Mouse (Mus musculus): ENCODE measurements around the gene Rita1. TPM values are rescaled to one million over a fixed set of nuclear protein-coding genes. Genes with fewer than 3 reads are reported as not detected.

The Rita1 gene
- 19.9 and 25.1 TPM in 2 replicates for polyA plus RNA-seq (2015; fragmentation: Nextera tagmentation; extraction: Ambion mirVana)

GRCm38 (mm10) chr5:120612442-120612821 is at the start of gene Rita1, which contains the start of gene Ddx54:
Rita1 (minus strand) TSS chr5:120612589.
Ddx54 (plus strand) TSS chr5:120612739.
- ATAC-seq (ENCODE audit: low read depth) = peak; percentile 86
- Histone ChIP-seq H3K4me1 (replicated peaks) (peaks cover 36% of the 10 kb centered on the region), H3K27me3 (no peaks in the 10 kb centered on the region), H3K4me3 (peak within 1 kb of the TSS; percentile 52), H3K4me2 (peak within 1 kb of the TSS; percentile 96), H3K9ac (peak within 1 kb of the TSS; percentile 77), H3K36me3 (peaks cover 28% of the 10 kb centered on the region), H3K27ac (replicated peaks) (peak within 1 kb of the TSS; percentile 91), H3K9me3 (no peaks in the 10 kb centered on the region)
- WGBS = under 1% methylated on average over 22 of the region's 22 CpGs

GRCm38 (mm10) chr5:120660816-120661215 is 48.4 kb upstream of the Rita1 start:
- H3K4me2 ChIP-seq = no peak overlapping the region
- H3K27ac ChIP-seq (replicated peaks) = no peak overlapping the region
- 0 out of 2 replicates have a peak, but pooled peaks cover 3% of the 10 kb centered on the region for H3K4me1 ChIP-seq (replicated peaks)
- H3K4me3 ChIP-seq = no peak overlapping the region
- no peaks in the 10 kb centered on the region for H3K9me3 ChIP-seq
- ATAC-seq (ENCODE audit: low read depth) = 0 out of 2 replicates have a peak, but pooled peaks have one; percentile 29
- 29% methylated on average over 5 of the region's 5 CpGs for WGBS
- H3K36me3 ChIP-seq = no peaks in the 10 kb centered on the region
- peaks cover 12% of the 10 kb centered on the region for H3K27me3 ChIP-seq
- no peak overlapping the region for H3K9ac ChIP-seq

- peaks cover 25% of the 10 kb centered on the region for H3K27me3 ChIP-seq
- H3K27ac ChIP-seq (replicated peaks) = no peak overlapping the region
- no peak overlapping the region for H3K4me2 ChIP-seq
- no peak overlapping the region for H3K9ac ChIP-seq
- H3K4me1 ChIP-seq (replicated peaks) = 0 out of 2 replicates have a peak, but pooled peaks cover 3% of the 10 kb centered on the region
- no peak overlapping the region for H3K4me3 ChIP-seq
- H3K36me3 ChIP-seq = no peaks in the 10 kb centered on the region
- no peaks in the 10 kb centered on the region for H3K9me3 ChIP-seq
- WGBS = 86% methylated on average over 12 of the region's 12 CpGs
- ATAC-seq (ENCODE audit: low read depth) = no peak
These were observed 43.9 kb upstream of the Rita1 start for GRCm38 (mm10) chr5:120656281-120656751.

- WGBS = 78% methylated on average over 2 of the region's 2 CpGs
- no peaks in the 10 kb centered on the region for H3K36me3 ChIP-seq
These were observed 41.5 kb upstream of the Rita1 start for GRCm38 (mm10) chr5:120653873-120654272.

GRCm38 (mm10) chr5:120652915-120653701 is 40.7 kb upstream of the Rita1 start:
- Histone ChIP-seq H3K4me1 (replicated peaks) (peaks cover 11% of the 10 kb centered on the region), H3K4me3 (no peak overlapping the region), H3K27me3 (peaks cover 52% of the 10 kb centered on the region), H3K9ac (no peak overlapping the region), H3K36me3 (no peaks in the 10 kb centered on the region), H3K4me2 (no peak overlapping the region), H3K27ac (replicated peaks) (no peak overlapping the region), H3K9me3 (no peaks in the 10 kb centered on the region)
- 83% methylated on average over 28 of the region's 28 CpGs for WGBS
- no peak for ATAC-seq (ENCODE audit: low read depth)

More at GRCm38 (mm10) chr5:120653873-120654272, 41.5 kb upstream of the Rita1 start:
- no peak for ATAC-seq (ENCODE audit: low read depth)
- H3K4me2 ChIP-seq = no peak overlapping the region
- H3K4me1 ChIP-seq (replicated peaks) = peaks cover 6% of the 10 kb centered on the region
- no peak overlapping the region for H3K9ac ChIP-seq
- no peak overlapping the region for H3K27ac ChIP-seq (replicated peaks)
- H3K4me3 ChIP-seq = no peak overlapping the region
- peaks cover 50% of the 10 kb centered on the region for H3K27me3 ChIP-seq
- H3K9me3 ChIP-seq = no peaks in the 10 kb centered on the region

- WGBS = 80% methylated on average over 5 of the region's 5 CpGs
- H3K36me3 ChIP-seq = no peaks in the 10 kb centered on the region
- H3K4me1 ChIP-seq (replicated peaks) = peaks cover 11% of the 10 kb centered on the region
- no peaks in the 10 kb centered on the region for H3K9me3 ChIP-seq
- no peak overlapping the region for H3K4me2 ChIP-seq
- ATAC-seq (ENCODE audit: low read depth) = no peak
- H3K9ac ChIP-seq = no peak overlapping the region
- H3K27ac ChIP-seq (replicated peaks) = no peak overlapping the region
- H3K27me3 ChIP-seq = peaks cover 66% of the 10 kb centered on the region
- no peak overlapping the region for H3K4me3 ChIP-seq
These were observed 38.8 kb upstream of the Rita1 start for GRCm38 (mm10) chr5:120651230-120651629.

- no peak for ATAC-seq (ENCODE audit: low read depth)
- WGBS = 23% methylated on average over 13 of the region's 13 CpGs
These were observed 37.5 kb upstream of the Rita1 start for GRCm38 (mm10) chr5:120649938-120650337.

GRCm38 (mm10) chr5:120649374-120649933 is 37.1 kb upstream of the Rita1 start:
- ATAC-seq (ENCODE audit: low read depth) = peak; percentile 61; the same call in 1 of the 2 replicates
- Histone ChIP-seq H3K4me1 (replicated peaks) (peaks cover 11% of the 10 kb centered on the region), H3K36me3 (no peaks in the 10 kb centered on the region), H3K27me3 (peaks cover 71% of the 10 kb centered on the region), H3K9me3 (no peaks in the 10 kb centered on the region), H3K4me3 (peak overlapping the region; percentile 19; the same call in 1 of the 2 replicates), H3K4me2 (peak overlapping the region; percentile 46), H3K27ac (replicated peaks) (no peak overlapping the region), H3K9ac (no peak overlapping the region)
- 4% methylated on average over 21 of the region's 21 CpGs for WGBS

More at GRCm38 (mm10) chr5:120649938-120650337, 37.5 kb upstream of the Rita1 start:
- no peaks in the 10 kb centered on the region for H3K9me3 ChIP-seq
- H3K4me1 ChIP-seq (replicated peaks) = peaks cover 11% of the 10 kb centered on the region
- H3K9ac ChIP-seq = no peak overlapping the region
- H3K27me3 ChIP-seq = peaks cover 71% of the 10 kb centered on the region
- no peak overlapping the region for H3K4me2 ChIP-seq
- H3K4me3 ChIP-seq = no peak overlapping the region
- no peak overlapping the region for H3K27ac ChIP-seq (replicated peaks)
- no peaks in the 10 kb centered on the region for H3K36me3 ChIP-seq

- ATAC-seq (ENCODE audit: low read depth) = peak; percentile 61; the same call in 1 of the 2 replicates
- Histone ChIP-seq H3K9me3 (no peaks in the 10 kb centered on the region), H3K27me3 (peaks cover 71% of the 10 kb centered on the region), H3K4me3 (peak within 1 kb of the TSS; percentile 19), H3K36me3 (no peaks in the 10 kb centered on the region), H3K9ac (0 out of 2 replicates have a peak within 1 kb of the TSS, but pooled peaks have one; percentile 31), H3K4me2 (peak within 1 kb of the TSS; percentile 46), H3K4me1 (replicated peaks) (peaks cover 11% of the 10 kb centered on the region), H3K27ac (replicated peaks) (no peak within 1 kb of the TSS)
- 2% methylated on average over 47 of the region's 53 CpGs for WGBS
These were observed 36.4 kb upstream of the Rita1 start, which contains the start of gene Rasal1 for GRCm38 (mm10) chr5:120648569-120649373. Rasal1 (plus strand) TSS chr5:120648812.

GRCm38 (mm10) chr5:120647814-120648491 is 35.6 kb upstream of the Rita1 start:
- 46% methylated on average over 12 of the region's 12 CpGs for WGBS
- no peak overlapping the region for H3K27ac ChIP-seq (replicated peaks)
- H3K4me2 ChIP-seq = peak overlapping the region; percentile 46; the same call in 1 of the 2 replicates
- no peak overlapping the region for H3K4me3 ChIP-seq
- peaks cover 11% of the 10 kb centered on the region for H3K4me1 ChIP-seq (replicated peaks)
- H3K9ac ChIP-seq = no peak overlapping the region
- H3K9me3 ChIP-seq = no peaks in the 10 kb centered on the region
- H3K27me3 ChIP-seq = peaks cover 71% of the 10 kb centered on the region
- no peaks in the 10 kb centered on the region for H3K36me3 ChIP-seq
- no peak for ATAC-seq (ENCODE audit: low read depth)

GRCm38 (mm10) chr5:120647361-120647760 is 35.0 kb upstream of the Rita1 start:
- ATAC-seq (ENCODE audit: low read depth) = no peak
- Histone ChIP-seq H3K4me3 (no peak overlapping the region), H3K4me2 (no peak overlapping the region), H3K4me1 (replicated peaks) (peaks cover 11% of the 10 kb centered on the region), H3K36me3 (no peaks in the 10 kb centered on the region), H3K27ac (replicated peaks) (no peak overlapping the region), H3K27me3 (peaks cover 65% of the 10 kb centered on the region), H3K9me3 (no peaks in the 10 kb centered on the region), H3K9ac (no peak overlapping the region)
- 73% methylated on average over 4 of the region's 4 CpGs for WGBS

Data from neural tube, embryonic 13.5 days (tissue).